Mouse (Mus musculus) G1E (cell line): ENCODE results near the gene Olfr1368.

Experiments used
- CTCF ChIP-seq: IDR thresholded peaks from 2 replicates; pipeline ENCODE4 v1.5.1; 2012; ENCODE audit warnings: low read depth, low read length, inconsistent platforms, mixed read lengths
- GATA1 ChIP-seq: IDR thresholded peaks from 2 replicates; pipeline ENCODE4 v1.6.1; 2012; ENCODE audit warnings: borderline replicate concordance, low read length, inconsistent platforms, mixed read lengths
- GATA2 ChIP-seq: IDR thresholded peaks from 2 replicates; pipeline ENCODE4 v1.6.1; 2012; ENCODE audit warnings: low read depth, low read length, inconsistent platforms, borderline replicate concordance
- POLR2AphosphoS5 ChIP-seq: IDR thresholded peaks from 2 replicates; pipeline ENCODE4 v1.6.1; 2012; ENCODE audit warnings: low read depth, low read length, inconsistent platforms; ENCODE audit not compliant: insufficient replicate concordance

DNA sequence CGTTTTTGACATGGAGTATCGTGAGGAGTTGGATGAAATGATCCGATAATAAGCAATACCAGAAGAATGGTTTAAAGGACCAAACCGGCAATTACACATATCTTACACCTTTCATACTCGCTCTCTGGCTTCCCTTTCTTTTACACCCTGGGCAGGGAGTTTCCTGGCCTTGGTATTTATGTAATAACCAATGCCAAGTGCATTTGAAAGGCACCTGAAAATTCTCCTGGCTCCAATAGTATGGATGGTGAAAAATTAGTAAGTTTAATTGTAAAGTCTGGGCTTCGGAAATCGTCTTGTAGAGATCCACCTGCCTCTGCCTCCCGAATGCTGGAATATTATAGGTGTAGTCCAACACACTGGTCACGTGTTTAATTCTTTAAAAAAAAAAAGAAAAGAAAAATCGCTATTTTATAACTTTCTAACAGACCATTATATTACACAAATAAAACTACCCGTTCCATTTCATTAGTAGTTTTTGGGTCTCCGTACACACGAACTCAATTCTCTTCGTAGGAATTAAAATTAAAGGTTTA lies 23.5 kb upstream of the Olfr1368 start:
- TF ChIP-seq CTCF (no peak), GATA1 (no peak), GATA2 (no peak), POLR2AphosphoS5 (no peak)
